Mouse (Mus musculus): ENCODE data around the gene Fth1. TPM values are rescaled to one million over a fixed set of nuclear protein-coding genes. Genes with fewer than 3 reads are reported as not detected.

Gene Fth1
- total RNA-seq, 2 experiments from 2014 or later: 2,852 to 3,273 TPM

- DNase-seq: no peak
Observed at GRCm38 (mm10) chr19:9992011-9992958, 11.9 kb downstream of the Fth1 start.

GRCm38 (mm10) chr19:9993036-9993656, 12.7 kb downstream of the Fth1 start:
- DNase-seq: peak; percentile 89 to 93

- no peak for DNase-seq
Observed at GRCm38 (mm10) chr19:9997204-9998062, 17.0 kb downstream of the Fth1 start.

- no peak for DNase-seq
Observed at GRCm38 (mm10) chr19:9998063-9998416, 17.6 kb downstream of the Fth1 start.

- no peak for DNase-seq
Observed at GRCm38 (mm10) chr19:9998736-9999486, 18.5 kb downstream of the Fth1 start.

- peak in 1 of 2 experiments; percentile 55 for DNase-seq
Observed at GRCm38 (mm10) chr19:10000330-10000729, 19.9 kb downstream of the Fth1 start.

- DNase-seq: no peak
Observed at GRCm38 (mm10) chr19:10001206-10001969, 21.0 kb downstream of the Fth1 start, which contains the start of the genes Best1 and Rab3il1. Best1 (minus strand) TSS chr19:10001633. Rab3il1 (plus strand) TSS chr19:10001669.

GRCm38 (mm10) chr19:10003696-10004095, 23.3 kb downstream of the Fth1 start:
- DNase-seq: no peak

- no peak for DNase-seq
Observed at GRCm38 (mm10) chr19:10011408-10011807, 31.0 kb downstream of the Fth1 start.

- DNase-seq: peak in 1 of 2 experiments; percentile 13
Observed at GRCm38 (mm10) chr19:10012827-10013278, 32.5 kb downstream of the Fth1 start.

- DNase-seq: no peak
Observed at GRCm38 (mm10) chr19:10013348-10013747, 33.0 kb downstream of the Fth1 start.

GRCm38 (mm10) chr19:10013913-10014312, 33.5 kb downstream of the Fth1 start:
- peak in 1 of 2 experiments; percentile 26 for DNase-seq

- no peak for DNase-seq
Observed at GRCm38 (mm10) chr19:10014824-10015223, 34.4 kb downstream of the Fth1 start.

GRCm38 (mm10) chr19:10015442-10015841, 35.0 kb downstream of the Fth1 start:
- no peak for DNase-seq

- DNase-seq: no peak
Observed at GRCm38 (mm10) chr19:10016151-10016550, 35.8 kb downstream of the Fth1 start.

GRCm38 (mm10) chr19:10017637-10018526, 37.5 kb downstream of the Fth1 start:
- peak; percentile 96 to 98 for DNase-seq

GRCm38 (mm10) chr19:10018527-10018818, 38.1 kb downstream of the Fth1 start:
- no peak for DNase-seq

GRCm38 (mm10) chr19:10019214-10019760, 38.9 kb downstream of the Fth1 start:
- DNase-seq: no peak

GRCm38 (mm10) chr19:10021981-10022380, 41.6 kb downstream of the Fth1 start:
- DNase-seq: no peak
